8 mouse cellular contexts compared by ENCODE assay signal in genomic region chr11:58954420-58955142, GRCm38 (mm10). TPM values are rescaled to one million over a fixed set of nuclear protein-coding genes. Genes with fewer than 3 reads are reported as not detected.
DNase-seq lines count a peak whose midpoint lies in the region; ATAC-seq and TF ChIP-seq lines count a peak whose summit lies in the region.

Gene Hist3h2a (plus strand): TSS chr11:58954685.
Gene Trim17 (plus strand): TSS chr11:58954685.

- peak within 1 kb of the TSS; percentile 87 for H3K4me2 ChIP-seq in heart, embryonic 11.5 days
- H3K4me2 ChIP-seq in kidney, embryonic 16.5 days (replicated peaks; ENCODE audit: low read depth, low read length), result peak within 1 kb of the TSS; percentile 97
- H3K4me2 ChIP-seq in myocyte (ENCODE audit: low read depth), result peak within 1 kb of the TSS; percentile 86

- WGBS in heart, embryonic 11.5 days (ENCODE audit: insufficient replicate concordance), result under 1% methylated on average over 49 of the region's 49 CpGs
- under 1% methylated on average over 49 of the region's 49 CpGs for WGBS in kidney, embryonic 16.5 days
- WGBS in liver, adult 2 months, result under 1% methylated on average over 49 of the region's 49 CpGs

- DNase-seq in brain, embryonic 14.5 days (ENCODE audit: low read depth), result peak; percentile 99
- DNase-seq in liver, adult 2 months (ENCODE audit: extremely low read depth, low read depth, low spot score), result peak; percentile 95
- peak; percentile 96 for DNase-seq in splenic B cell, adult 2 months (ENCODE audit: low read depth, low spot score)

- H3ac ChIP-seq in C2C12 (ENCODE audit: control insufficient read depth, insufficient read length, low read depth) (peak within 1 kb of the TSS; percentile 87), myocyte (ENCODE audit: control insufficient read depth, insufficient read length) (peak within 1 kb of the TSS; percentile 19)

- peaks cover 17% of the 10 kb centered on the region for H3K79me3 ChIP-seq in C2C12 (ENCODE audit: low read depth)

- peaks cover 48% of the 10 kb centered on the region for H3K4me1 ChIP-seq in erythroblast, embryonic 14.5 days (ENCODE audit: control insufficient read depth)
- peaks cover 27% of the 10 kb centered on the region for H3K4me1 ChIP-seq in heart, embryonic 11.5 days (ENCODE audit: control insufficient read depth, insufficient read depth, low read length)
- peaks cover 36% of the 10 kb centered on the region for H3K4me1 ChIP-seq in kidney, embryonic 16.5 days (ENCODE audit: insufficient read depth, low read length)
- H3K4me1 ChIP-seq in liver, adult 2 months (ENCODE audit: control insufficient read depth, insufficient read depth, low read length), result peaks cover 9% of the 10 kb centered on the region; the same call in 1 of the 2 replicates

- H3K79me2 ChIP-seq in C2C12 (ENCODE audit: control insufficient read depth, insufficient read depth), result peaks cover 29% of the 10 kb centered on the region
- H3K79me2 ChIP-seq in liver, adult 2 months (ENCODE audit: control insufficient read depth, insufficient read depth, low read length), result peaks cover 2% of the 10 kb centered on the region; the same call in 1 of the 2 replicates
- peaks cover 19% of the 10 kb centered on the region for H3K79me2 ChIP-seq in myocyte (ENCODE audit: control insufficient read depth, insufficient read depth)

- H3K4me3 ChIP-seq in C2C12 (ENCODE audit: insufficient read depth, poor library complexity, severe bottlenecking), result peak within 1 kb of the TSS; percentile 57
- H3K4me3 ChIP-seq in erythroblast, embryonic 14.5 days (replicated peaks), result peak within 1 kb of the TSS; percentile 86
- peak within 1 kb of the TSS; percentile 82 for H3K4me3 ChIP-seq in heart, embryonic 11.5 days (ENCODE audit: low read depth, low read length)
- peak within 1 kb of the TSS; percentile 94 for H3K4me3 ChIP-seq in kidney, embryonic 16.5 days (ENCODE audit: low read length)
- H3K4me3 ChIP-seq in liver, adult 2 months (ENCODE audit: insufficient read depth, low read depth, low read length), result peak within 1 kb of the TSS; percentile 80
- peak within 1 kb of the TSS; percentile 89 for H3K4me3 ChIP-seq in myocyte

- no peaks in the 10 kb centered on the region for H3K9me3 ChIP-seq in erythroblast, embryonic 14.5 days (ENCODE audit: control insufficient read depth, low read length)
- no peaks in the 10 kb centered on the region for H3K9me3 ChIP-seq in heart, embryonic 11.5 days (replicated peaks; ENCODE audit: control insufficient read depth, low read length)
- no peaks in the 10 kb centered on the region for H3K9me3 ChIP-seq in kidney, embryonic 16.5 days (ENCODE audit: low read length)

- peak within 1 kb of the TSS; percentile 96 for H3K9ac ChIP-seq in heart, embryonic 11.5 days (ENCODE audit: low read depth, low read length)
- peak within 1 kb of the TSS; percentile 97 for H3K9ac ChIP-seq in kidney, embryonic 16.5 days (replicated peaks; ENCODE audit: low read length)
- peak within 1 kb of the TSS; percentile 76 for H3K9ac ChIP-seq in liver, adult 2 months (ENCODE audit: low read depth, low read length)

- peak; percentile 5; the same call in 1 of the 2 replicates for TF ChIP-seq POLR2A in brain, embryonic 14.5 days (IDR thresholded peaks at IDR 0.05; ENCODE audit: borderline replicate concordance, extremely low read depth, insufficient read depth, insufficient read length, poor library complexity, severe bottlenecking)
- peak; percentile 52; the same call in 1 of the 2 replicates for TF ChIP-seq POLR2A in liver, adult 2 months (IDR thresholded peaks at IDR 0.05; ENCODE audit: extremely low read depth, insufficient read depth, low read length)
- peak; percentile 73 for TF ChIP-seq POLR2A in myocyte (IDR thresholded peaks at IDR 0.05; ENCODE audit: insufficient read length, low read depth)

- peak within 1 kb of the TSS; percentile 99 for H3K27ac ChIP-seq in heart, embryonic 11.5 days (ENCODE audit: low read depth, low read length)
- H3K27ac ChIP-seq in kidney, embryonic 16.5 days (ENCODE audit: low read length), result peak within 1 kb of the TSS; percentile 100
- peak within 1 kb of the TSS; percentile 78 for H3K27ac ChIP-seq in liver, adult 2 months (replicated peaks; ENCODE audit: insufficient read depth, low read depth, low read length)

- peaks cover 4% of the 10 kb centered on the region for H3K27me3 ChIP-seq in C2C12 (ENCODE audit: control insufficient read depth, insufficient read depth, insufficient read length)
- H3K27me3 ChIP-seq in erythroblast, embryonic 14.5 days (ENCODE audit: control insufficient read depth), result peaks cover 33% of the 10 kb centered on the region
- peaks cover 20% of the 10 kb centered on the region for H3K27me3 ChIP-seq in heart, embryonic 11.5 days (ENCODE audit: control insufficient read depth, insufficient read depth, low read length)
- no peaks in the 10 kb centered on the region for H3K27me3 ChIP-seq in kidney, embryonic 16.5 days (ENCODE audit: insufficient read depth, low read length)
- no peaks in the 10 kb centered on the region for H3K27me3 ChIP-seq in liver, adult 2 months (ENCODE audit: control insufficient read depth, insufficient read depth, low read length)
- H3K27me3 ChIP-seq in myocyte (ENCODE audit: control insufficient read depth, insufficient read depth, insufficient read length), result peaks cover 6% of the 10 kb centered on the region
- H3K27me3 ChIP-seq in splenic B cell, adult 2 months (ENCODE audit: control insufficient read depth, insufficient read depth, low read length, poor library complexity, severe bottlenecking), result no peaks in the 10 kb centered on the region

- peak; percentile 41 for TF ChIP-seq CTCF in C2C12 (IDR thresholded peaks at IDR 0.05; ENCODE audit: control insufficient read depth, insufficient read depth, insufficient read length)
- peak; percentile 34; the same call in 1 of the 2 replicates for TF ChIP-seq CTCF in brain, embryonic 14.5 days (IDR thresholded peaks at IDR 0.05; ENCODE audit: borderline replicate concordance, extremely low read depth, insufficient read depth, insufficient read length)
- peak; percentile 55 for TF ChIP-seq CTCF in liver, adult 2 months (IDR thresholded peaks at IDR 0.05; ENCODE audit: low read depth, low read length)

- H3K36me3 ChIP-seq in C2C12 (ENCODE audit: control insufficient read depth, insufficient read depth) (peaks cover 24% of the 10 kb centered on the region), myocyte (ENCODE audit: control insufficient read depth, insufficient read depth) (peaks cover 9% of the 10 kb centered on the region)
- peaks cover 42% of the 10 kb centered on the region for H3K36me3 ChIP-seq in erythroblast, embryonic 14.5 days (ENCODE audit: control insufficient read depth)
- H3K36me3 ChIP-seq in heart, embryonic 11.5 days (ENCODE audit: control insufficient read depth, insufficient read depth, low read length), result no peaks in the 10 kb centered on the region
- peaks cover 16% of the 10 kb centered on the region; the same call in 1 of the 2 replicates for H3K36me3 ChIP-seq in kidney, embryonic 16.5 days (ENCODE audit: insufficient read depth, low read length)
- 0 out of 2 replicates have a peak, but pooled peaks cover 2% of the 10 kb centered on the region for H3K36me3 ChIP-seq in liver, adult 2 months (ENCODE audit: control insufficient read depth, insufficient read depth, low read length)
- H3K36me3 ChIP-seq in splenic B cell, adult 2 months (ENCODE audit: control insufficient read depth, insufficient read depth, low read length, poor library complexity, severe bottlenecking), result no peaks in the 10 kb centered on the region; the same call in 1 of the 2 replicates

- ATAC-seq in heart, embryonic 11.5 days (replicated peaks; ENCODE audit: insufficient number of reproducible peaks, low FRiP score, low TSS enrichment), result peak; percentile 92
- peak; percentile 92 for ATAC-seq in kidney, embryonic 16.5 days (ENCODE audit: low FRiP score, low TSS enrichment)

TF ChIP-seq in C2C12, 6 proteins besides CTCF, POLR2A, EP300 and RAD21:
- TF ChIP-seq USF1 (IDR thresholded peaks at IDR 0.05; ENCODE audit: low read depth) (peak; percentile 59), MAX (IDR thresholded peaks at IDR 0.05) (peak; percentile 50), FOSL1 (IDR thresholded peaks at IDR 0.05; ENCODE audit: insufficient read depth, low read length, poor library complexity, severe bottlenecking) (no peak), CEBPB (IDR thresholded peaks at IDR 0.05; ENCODE audit: low read depth) (peak; percentile 4), MYOD1 (IDR thresholded peaks at IDR 0.05; ENCODE audit: control insufficient read depth, insufficient read length, low read depth) (no peak)

TF ChIP-seq in myocyte, 11 proteins besides CTCF, POLR2A, EP300 and RAD21 (continues in another document):
- TF ChIP-seq MYOG (IDR thresholded peaks at IDR 0.05; ENCODE audit: control insufficient read depth in 1 of 3, insufficient read depth in 1 of 3, insufficient read length in 2 of 3, low read depth in 2 of 3), result peak in 1 of 3 experiments; percentile 32
- TF ChIP-seq REST (IDR thresholded peaks at IDR 0.05; ENCODE audit: insufficient read depth, insufficient read length), result no peak
- no peak for TF ChIP-seq SRF (IDR thresholded peaks at IDR 0.05; ENCODE audit: control insufficient read depth, insufficient read length, low read depth)
- TF ChIP-seq E2F4 (IDR thresholded peaks at IDR 0.05; ENCODE audit: insufficient read depth), result no peak
- no peak for TF ChIP-seq POLR2AphosphoS2 (IDR thresholded peaks at IDR 0.05; ENCODE audit: insufficient read length, low read depth)
- TF ChIP-seq MAX (IDR thresholded peaks at IDR 0.05; ENCODE audit: low read depth), result no peak
- TF ChIP-seq TCF3 (IDR thresholded peaks at IDR 0.05; ENCODE audit: insufficient read length, low read depth), result no peak
- peak; percentile 39 for TF ChIP-seq USF1 (IDR thresholded peaks at IDR 0.05; ENCODE audit: low read depth)

RNA-seq across cellular contexts. Expression of gene Hist3h2a, which starts in this region (rescaled TPM):
- polyA plus RNA-seq in C2C12 (2012; fragmentation: generic; extraction: Trizol), result 11.4 TPM
- polyA plus RNA-seq in brain, embryonic 14.5 days (2012; rRNA removed), result 120 and 164 TPM in 2 replicates
- 5.7 and 9.8 TPM in 2 replicates for polyA plus RNA-seq in erythroblast, embryonic 14.5 days (2012)
- 22.5 and 23.3 TPM in 2 replicates for polyA plus RNA-seq in heart, embryonic 11.5 days (2014; fragmentation: Nextera tagmentation; extraction: Ambion mirVana)
- polyA plus RNA-seq in kidney, embryonic 16.5 days (2015; fragmentation: Nextera tagmentation; extraction: Ambion mirVana), result 39.5 and 39.7 TPM in 2 replicates
- 7.8 and 8.1 TPM in 2 replicates for total RNA-seq in liver, adult 2 months (2014; rRNA removed)
- polyA plus RNA-seq in liver, adult 2 months (2012; rRNA removed), result 2.0 and 2.7 TPM in 2 replicates
- polyA plus RNA-seq in myocyte (2012; fragmentation: generic; extraction: Trizol), result 24.4 TPM

RNA-seq across cellular contexts. Expression of gene Trim17, which starts in this region (rescaled TPM):
- polyA plus RNA-seq in C2C12 (2012; fragmentation: generic; extraction: Trizol) (0.22 TPM), myocyte (2012; fragmentation: generic; extraction: Trizol) (0.64 TPM)
- 2.1 and 2.2 TPM in 2 replicates for polyA plus RNA-seq in brain, embryonic 14.5 days (2012; rRNA removed)
- 0.14 TPM in 1 of 2 replicates, not detected in the other for polyA plus RNA-seq in erythroblast, embryonic 14.5 days (2012)
- 1.0 and 1.1 TPM in 2 replicates for polyA plus RNA-seq in heart, embryonic 11.5 days (2014; fragmentation: Nextera tagmentation; extraction: Ambion mirVana)
- polyA plus RNA-seq in kidney, embryonic 16.5 days (2015; fragmentation: Nextera tagmentation; extraction: Ambion mirVana), result 0.42 and 0.64 TPM in 2 replicates
- under 0.01 TPM in 1 of 2 replicates, not detected in the other for total RNA-seq in liver, adult 2 months (2014; rRNA removed)
- 0.04 TPM in 2 replicates for polyA plus RNA-seq in liver, adult 2 months (2012; rRNA removed)

Comparison
In these comparisons a context has a peak if more than half of its experiments do, and no peak if none do; other contexts are left out.
1. Peak in every context shown above with its lines: DNase-seq, ATAC-seq, H3K4me3 ChIP-seq and H3K27ac ChIP-seq.
2. POLR2A ChIP-seq: peak in every context shown above with its lines; median percentile 73 in myocyte; 52 in liver, adult 2 months; 5 in brain, embryonic 14.5 days.